Mouse (Mus musculus) ZHBTc4 (cell line): ENCODE data around the gene 6030458C11Rik.
A peak's percentile ranks its signal among the peaks of the same experiment; 100 is the strongest.

Experiments
- DNase-seq: peaks from one replicate; pipeline ENCODE4 v3.0.0-alpha.2; 2011; ENCODE audit warnings: low read depth, low spot score

The 6030458C11Rik gene

DNA sequence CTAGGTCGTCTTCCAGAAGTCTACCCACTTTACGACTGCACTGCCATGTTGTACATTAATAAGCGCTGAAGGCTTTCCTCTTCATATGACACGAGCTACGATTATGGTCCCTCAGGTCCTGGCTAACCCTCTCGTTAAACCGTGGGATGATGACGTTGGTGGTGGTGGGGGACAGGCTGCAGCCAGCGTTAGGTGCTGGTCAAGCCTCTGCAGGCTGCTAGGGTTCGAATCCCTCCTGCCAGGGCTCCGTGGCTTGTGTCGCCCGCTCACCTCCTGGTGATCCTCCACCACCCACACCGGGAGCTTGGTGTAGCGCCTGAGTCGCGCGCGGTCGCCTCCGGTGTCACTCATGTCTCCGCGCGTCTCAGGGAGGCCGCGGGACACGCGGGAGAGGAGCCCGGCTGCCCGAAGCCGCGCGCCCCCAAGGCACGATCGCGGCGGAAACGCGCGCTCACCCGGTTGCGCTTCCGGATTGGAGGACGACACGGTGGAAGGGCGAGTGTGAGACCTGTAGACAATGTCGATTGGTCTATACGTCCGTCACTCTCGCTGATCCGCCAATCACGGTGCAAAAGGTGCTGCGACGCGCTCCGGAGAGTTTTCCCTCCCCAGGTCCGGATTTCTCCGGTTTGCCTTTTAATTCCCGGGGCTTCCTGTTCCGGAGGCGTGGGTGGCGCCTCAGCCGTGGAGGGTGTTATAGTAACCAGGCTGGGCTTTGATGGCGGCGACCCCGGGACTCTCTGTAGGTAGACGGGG, at the start of gene 6030458C11Rik, which contains the start of gene Drosha:
TSS of gene 6030458C11Rik (minus strand) at position 453 of the 756 bp plus-strand sequence.
TSS of gene Drosha (plus strand) at position 619 of the 756 bp plus-strand sequence.
- peak; percentile 99 for DNase-seq

DNA sequence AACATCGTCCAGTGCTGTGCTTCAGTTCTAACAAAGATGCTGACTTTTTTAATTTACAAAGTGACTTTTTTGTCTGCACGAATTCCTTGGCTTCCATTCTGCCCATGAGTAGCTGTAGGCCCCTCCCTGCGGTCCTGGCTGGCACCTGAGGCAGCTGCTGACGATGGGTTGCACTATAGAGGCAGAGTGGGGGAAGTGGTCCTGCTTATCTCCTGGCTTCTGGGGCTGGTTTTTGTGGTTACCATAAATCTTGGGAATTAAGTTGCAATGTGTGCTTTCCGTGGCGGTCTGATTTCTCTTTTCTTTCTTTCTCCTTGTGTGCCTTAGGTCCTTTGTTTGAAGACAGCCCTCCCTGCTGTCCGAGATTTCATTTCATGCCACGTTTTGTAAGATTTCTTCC, 42.8 kb upstream of the 6030458C11Rik start:
- DNase-seq = no peak

DNA sequence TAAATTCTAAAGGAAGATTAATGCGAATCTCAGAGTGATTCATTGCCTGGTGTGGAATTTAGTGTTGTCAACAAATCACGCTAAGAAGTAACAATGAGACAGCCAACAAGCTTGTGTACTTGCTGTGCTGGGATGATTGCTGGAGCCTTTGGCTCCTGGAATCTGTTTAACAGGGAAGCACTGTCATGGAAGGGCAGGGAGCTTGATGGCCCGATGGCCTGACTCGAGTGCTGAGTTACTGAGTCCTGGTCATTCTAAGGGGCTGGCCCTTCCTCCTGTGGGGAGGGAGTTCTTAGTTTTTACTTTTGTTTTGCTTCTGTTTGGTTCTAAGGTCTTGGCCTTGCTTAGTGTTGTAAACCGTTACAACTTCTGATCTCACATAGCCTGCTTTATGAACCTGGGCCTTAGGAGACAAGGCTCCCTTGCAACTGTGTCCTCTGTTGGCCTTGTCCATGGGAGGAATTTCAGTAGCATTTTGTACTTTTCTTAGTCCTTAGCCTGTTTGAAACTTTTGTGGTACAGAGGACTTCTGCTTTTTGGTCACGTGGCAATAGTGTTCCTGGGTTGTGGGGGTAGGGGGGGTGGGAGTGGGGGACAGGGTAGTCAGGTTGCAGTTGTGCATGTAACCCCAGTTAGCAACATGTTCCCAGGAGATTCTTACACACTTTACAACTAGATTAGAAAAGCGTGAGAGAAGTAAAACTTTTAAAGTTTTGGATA, 41.3 kb upstream of the 6030458C11Rik start:
- no peak for DNase-seq

DNA sequence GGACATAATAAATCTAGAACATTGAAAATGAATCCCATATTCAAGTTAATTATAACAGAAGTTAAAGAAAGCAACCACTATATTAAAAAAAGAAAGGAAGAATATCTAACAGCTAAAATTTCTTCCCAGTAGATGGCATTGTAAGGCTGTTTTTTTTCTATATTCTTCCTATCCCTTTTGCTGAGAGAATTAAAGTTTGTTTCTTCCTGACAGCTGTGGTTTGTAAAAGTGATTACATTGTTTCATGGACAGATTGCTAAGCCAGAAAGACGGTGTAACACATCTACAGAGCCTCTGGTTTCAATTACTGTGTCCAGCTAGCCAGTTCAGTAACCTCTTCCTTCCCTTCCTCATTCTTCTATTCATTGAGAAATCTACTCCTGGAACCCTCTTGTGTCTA, 39.2 kb upstream of the 6030458C11Rik start:
- no peak for DNase-seq

DNA sequence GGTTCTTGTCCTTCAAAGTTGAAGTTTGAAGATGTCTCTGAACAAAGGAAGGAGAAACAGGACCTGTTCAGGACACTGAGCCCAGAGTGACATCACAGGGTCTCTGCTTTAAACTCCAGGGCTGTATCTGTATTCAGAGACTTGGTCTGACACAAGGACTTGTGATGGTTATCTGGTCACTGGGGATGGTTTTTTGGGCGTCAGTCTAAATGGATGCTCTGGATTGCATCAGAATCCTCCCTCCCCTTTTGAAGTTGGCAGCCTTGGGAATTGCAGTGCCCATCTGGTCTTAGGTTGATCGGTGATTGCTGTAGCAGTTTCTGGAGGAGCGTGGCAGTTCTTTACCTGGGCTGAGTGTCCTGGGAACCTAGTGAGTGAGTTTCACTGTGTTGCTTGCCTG, 37.6 kb upstream of the 6030458C11Rik start:
- DNase-seq = no peak

DNA sequence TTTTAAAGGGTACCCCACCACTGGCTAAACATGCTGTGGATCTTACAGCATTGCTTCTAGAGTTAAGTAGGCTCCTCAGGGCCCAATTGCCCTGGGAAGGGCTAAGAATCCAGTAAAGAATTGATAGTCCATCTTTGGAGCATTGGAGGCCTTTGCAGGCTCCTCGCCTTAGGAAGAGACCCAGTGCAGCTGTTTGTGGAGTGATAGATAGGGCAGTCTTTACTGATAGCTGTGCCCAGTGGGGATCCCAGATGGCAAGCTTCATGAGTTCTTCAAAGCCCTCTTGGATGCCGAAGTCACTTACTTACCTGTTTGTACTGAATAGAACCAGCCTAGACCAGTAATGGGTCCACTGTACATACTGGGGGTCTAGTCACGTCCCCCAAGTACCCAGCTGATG, 34.2 kb upstream of the 6030458C11Rik start:
- no peak for DNase-seq

DNA sequence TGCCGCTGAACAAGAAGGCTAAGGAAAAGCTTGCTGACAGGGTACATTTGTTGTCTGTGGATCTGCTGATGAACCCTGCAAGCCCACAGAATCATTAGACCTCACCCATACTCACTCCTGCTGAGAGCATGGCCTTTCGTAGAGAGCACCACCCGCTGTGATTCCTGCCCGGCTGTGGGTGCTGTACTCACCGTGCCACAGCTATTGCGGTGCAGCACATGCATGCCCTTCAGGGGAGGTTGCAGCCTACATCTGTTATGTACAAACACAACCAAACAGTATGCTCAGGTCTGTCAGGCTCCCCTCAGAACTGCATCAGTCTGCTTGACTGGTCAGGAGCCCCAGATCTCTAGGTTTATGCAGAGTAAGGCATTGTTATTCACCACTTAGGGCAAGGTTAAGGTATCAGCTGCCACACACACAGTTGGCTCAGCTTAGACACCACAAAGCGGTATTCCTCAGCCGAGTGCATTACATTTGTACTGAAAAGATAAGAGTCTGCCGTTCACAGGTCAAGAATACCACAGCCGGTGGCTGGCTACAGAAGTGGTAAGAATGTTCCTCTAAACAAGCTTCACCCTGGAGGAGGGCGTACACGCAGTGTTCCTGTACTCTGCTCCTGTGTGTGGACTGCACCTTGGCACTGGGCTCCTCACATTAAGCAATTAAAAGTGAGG, 33.5 kb upstream of the 6030458C11Rik start:
- DNase-seq = peak; percentile 66

DNA sequence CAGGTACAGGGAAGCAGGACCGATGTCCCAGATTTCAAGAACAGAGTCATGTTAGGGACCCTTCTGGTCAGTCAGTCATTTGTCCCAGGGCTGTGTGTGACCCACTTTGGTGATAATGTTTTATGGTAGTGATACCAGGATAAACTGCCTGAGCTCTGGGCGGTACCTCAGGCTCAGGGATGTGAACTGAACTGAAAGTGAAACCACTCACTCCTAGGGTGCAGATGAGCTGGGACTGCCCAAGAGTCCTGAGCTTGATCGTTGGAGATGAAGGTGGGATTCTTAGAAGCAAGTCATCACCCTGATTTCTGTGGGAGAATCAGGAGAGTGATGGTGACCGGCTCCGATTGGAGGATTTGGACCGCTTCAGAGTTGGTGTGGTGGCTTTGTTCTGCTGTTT, 32.3 kb upstream of the 6030458C11Rik start:
- DNase-seq = no peak

DNA sequence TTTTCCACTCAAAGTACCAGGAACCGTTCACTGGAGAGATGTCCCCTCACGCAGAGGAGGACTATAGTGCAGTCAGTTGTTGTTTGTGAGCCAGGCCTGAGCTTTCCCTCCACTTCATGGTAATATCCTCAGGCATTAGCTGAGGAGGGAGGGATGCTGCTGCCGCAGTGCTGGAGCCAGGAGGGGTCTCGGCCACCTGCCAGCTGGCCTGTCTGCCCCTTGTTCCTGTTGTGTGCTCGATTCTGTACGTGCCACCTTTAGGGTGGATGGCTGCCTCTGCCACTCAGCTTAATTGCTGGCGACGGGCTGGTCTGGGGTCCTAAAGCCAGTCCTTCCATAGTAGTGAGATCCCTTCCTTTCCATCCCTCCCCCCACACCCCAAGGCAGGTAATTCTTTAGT, 29.0 kb upstream of the 6030458C11Rik start:
- no peak for DNase-seq

DNA sequence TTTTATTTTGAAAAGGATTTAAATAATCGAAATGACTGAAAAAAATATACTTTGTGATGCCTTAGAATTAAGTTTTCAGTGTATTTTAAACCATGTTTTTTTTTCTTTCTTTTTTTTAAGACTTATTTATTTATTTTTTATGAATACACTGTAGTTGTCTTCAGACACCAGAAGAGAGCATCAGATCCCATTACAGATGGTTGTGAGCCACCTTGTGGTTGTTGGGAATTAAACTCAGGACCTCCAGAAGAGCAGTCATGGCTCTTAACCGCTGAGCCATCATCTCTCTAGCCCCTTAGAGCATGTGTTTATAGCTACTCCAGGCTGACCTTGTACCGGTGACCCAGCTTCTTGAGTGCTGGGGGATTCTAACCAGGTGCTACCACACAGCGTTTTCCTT, 24.9 kb upstream of the 6030458C11Rik start:
- no peak for DNase-seq

DNA sequence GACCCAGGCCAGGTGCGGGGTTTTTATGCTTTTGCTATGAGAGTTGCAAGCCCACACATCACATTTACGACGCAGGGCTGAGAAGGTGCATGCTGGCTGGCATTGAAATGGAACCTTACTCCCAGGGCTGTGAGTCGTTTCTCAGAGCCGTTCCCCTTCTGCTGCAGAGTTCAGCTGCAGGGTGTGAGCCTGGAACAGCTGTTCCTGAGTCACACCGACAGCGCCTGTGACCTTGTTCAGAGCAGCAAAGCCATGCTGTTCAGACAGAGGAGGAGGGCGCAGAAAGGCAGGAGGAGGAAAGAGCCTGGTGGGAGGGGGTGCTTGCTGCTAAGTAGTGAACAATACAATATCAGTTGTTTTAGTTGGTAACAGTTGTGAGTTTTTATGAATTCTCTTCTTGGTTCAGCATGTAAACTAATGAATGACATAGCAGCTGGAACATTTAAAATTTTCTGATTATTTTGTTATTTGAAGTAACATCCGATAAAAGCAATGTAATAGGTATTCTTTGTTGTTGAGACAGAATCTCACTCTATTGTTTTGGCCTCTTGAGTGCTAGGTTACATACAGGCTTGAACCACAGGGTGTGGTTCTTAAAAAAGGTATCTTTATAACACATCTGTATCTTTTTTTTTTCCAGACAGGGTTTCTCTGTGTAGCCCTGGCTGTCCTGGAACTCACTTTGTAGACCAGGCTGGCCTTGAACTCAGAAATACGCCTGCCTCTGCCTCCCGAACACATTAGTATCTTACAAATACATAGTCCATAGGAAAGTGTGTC, 23.9 kb upstream of the 6030458C11Rik start:
- DNase-seq = peak; percentile 61

DNA sequence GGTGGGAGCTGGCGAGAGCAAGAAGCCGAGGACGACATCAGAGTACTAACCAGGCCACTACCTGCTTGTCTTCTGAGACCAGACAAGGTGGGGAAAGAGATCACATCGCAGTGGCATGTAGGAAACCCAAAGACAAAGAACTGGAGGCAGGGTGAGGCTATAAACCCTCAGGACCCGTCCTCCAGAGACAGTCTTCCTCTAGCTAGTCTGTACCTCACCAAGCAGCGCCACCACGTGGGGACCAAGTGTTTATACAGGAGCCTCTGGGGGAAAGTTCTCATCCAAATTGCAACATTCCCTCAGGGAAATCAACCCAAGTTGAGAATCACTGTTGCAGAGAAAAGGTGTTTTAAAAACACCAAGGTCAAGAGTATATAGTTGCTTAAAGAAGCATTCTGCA, 18.4 kb upstream of the 6030458C11Rik start:
- DNase-seq = peak; percentile 86

DNA sequence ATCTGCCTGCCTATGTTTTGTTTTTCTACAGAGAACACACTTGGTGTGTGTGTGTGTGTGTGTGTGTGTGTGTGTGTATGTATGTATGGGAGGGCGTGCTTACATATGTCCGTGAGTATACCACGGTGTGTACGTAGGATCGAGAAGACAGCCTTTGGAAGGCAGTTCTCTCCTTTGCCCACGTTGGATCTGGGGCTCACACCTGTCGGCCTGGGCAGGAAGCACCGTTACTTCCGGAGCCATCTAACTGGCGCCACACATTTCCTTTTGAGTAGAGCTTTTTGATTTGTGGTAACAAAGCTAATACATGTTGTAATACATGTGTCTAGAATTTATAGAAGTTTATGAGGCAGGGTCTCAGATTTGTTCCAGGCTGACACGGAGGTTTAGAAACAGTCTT, 16.3 kb upstream of the 6030458C11Rik start:
- no peak for DNase-seq

DNA sequence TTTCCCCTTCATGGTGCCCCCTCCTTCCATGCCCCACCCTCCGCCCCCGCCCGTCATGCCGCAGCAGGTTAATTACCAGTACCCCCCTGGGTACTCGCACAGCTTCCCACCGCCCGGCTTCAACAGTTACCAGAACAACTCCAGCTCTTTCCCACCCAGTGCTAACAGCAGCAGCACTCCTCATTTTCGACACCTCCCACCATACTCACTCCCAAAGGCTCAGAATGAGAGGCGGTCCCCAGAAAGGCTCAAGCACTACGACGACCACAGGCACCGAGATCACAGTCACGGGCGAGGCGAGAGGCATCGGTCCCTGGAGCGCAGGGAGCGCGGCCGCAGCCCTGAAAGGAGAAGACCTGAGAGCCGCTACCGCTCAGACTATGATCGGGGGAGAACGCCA, 9.8 kb upstream of the 6030458C11Rik start:
- DNase-seq = peak; percentile 65

DNA sequence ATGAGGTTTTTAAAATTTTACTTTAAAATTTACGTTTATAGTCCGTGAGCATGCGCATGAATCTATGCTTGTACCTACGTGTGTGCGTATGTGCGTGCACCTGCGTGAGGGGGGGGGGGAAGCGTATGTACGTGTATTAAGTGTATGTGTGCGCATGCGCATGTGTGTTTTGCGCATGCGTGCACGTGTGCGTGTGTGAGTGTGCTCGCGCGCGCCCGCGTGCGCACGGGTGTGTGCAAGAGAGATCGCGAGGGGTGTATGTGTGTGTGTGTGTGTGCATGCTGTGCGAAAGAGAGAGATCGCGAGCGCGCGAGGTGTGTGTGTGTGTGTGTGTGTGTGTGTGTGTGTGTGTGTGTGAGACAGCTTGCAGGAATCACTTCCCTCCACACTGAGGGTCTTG, 8.9 kb upstream of the 6030458C11Rik start:
- peak; percentile 90 for DNase-seq

DNA sequence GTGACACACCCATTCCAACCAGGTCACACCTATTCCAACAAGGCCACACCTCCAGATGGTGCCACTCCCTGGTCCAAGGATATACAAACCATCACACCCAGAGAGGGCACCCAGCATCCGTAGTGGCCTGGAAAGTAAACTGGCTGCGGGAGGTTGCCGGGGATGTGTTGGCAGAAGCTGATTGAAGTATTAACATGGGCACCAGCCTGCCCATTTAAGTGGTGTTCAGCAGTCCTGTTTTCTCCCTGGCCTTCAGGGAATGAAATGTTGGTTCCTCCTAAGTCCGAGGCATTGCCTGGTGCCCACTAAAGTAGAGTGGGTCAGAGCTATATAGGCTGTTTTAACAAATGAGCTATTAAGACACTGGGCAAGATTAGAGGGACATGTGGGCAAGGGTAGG, 8.2 kb upstream of the 6030458C11Rik start:
- no peak for DNase-seq

DNA sequence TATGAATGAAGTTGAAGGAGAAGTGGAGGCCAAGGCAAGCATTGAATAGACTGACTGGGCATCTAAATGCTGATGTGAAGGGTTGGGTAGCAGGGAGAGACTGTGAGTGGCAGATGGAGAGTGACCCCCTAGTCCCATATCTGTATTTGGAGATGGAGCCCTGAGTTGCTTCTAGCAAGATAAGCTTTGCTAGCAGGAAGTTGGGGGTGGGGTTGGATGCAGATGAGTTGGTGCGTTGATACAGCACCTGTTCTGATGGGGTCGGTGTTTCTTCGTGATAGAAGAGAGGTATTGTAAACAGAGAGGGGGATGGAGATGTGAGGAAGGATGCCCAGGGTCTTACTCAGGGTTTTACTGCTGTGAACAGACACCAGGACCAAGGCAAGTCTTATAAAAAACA, 5.4 kb upstream of the 6030458C11Rik start:
- DNase-seq = no peak

DNA sequence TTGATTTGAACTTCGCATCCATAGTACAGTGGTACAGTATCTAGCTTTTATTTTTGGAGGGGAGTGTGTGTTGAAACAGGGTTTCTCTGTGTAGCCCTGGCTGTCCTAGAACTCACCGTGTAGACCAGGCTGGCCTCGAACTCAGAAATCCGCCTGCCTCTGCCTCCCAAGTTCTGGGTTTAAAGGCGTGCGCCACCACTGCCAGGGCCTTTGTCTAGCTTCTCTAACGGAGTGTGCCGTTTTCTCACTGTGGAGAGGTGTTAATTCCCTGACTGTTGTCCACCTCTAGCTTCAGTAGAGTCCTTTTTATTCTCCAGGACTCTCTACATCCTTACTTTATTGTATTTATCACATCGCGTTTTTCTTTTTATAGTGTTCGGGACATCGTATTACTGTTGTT, 959 bp upstream of the 6030458C11Rik start:
- no peak for DNase-seq

DNA sequence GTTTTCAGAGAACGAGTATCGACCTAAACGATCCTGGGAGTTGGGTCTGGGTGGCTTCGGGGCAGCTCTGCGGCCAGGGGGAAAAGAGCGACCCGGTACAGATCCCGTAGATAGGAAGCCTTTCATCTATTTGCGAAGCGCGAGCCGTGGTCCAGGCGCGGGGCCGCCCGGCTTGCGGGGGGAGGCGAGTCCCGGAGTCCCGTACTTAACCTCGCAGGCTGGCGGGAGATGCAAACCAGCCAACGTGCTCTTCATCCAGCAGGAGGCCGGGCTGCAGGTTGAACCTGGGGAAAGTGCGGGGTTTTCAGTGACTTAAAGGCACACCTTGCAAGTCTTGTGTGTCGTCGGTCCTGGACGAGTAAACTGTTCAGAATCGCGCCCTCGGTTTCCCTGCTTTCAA, 516 bp upstream of the 6030458C11Rik start:
- peak; percentile 66 for DNase-seq

DNA sequence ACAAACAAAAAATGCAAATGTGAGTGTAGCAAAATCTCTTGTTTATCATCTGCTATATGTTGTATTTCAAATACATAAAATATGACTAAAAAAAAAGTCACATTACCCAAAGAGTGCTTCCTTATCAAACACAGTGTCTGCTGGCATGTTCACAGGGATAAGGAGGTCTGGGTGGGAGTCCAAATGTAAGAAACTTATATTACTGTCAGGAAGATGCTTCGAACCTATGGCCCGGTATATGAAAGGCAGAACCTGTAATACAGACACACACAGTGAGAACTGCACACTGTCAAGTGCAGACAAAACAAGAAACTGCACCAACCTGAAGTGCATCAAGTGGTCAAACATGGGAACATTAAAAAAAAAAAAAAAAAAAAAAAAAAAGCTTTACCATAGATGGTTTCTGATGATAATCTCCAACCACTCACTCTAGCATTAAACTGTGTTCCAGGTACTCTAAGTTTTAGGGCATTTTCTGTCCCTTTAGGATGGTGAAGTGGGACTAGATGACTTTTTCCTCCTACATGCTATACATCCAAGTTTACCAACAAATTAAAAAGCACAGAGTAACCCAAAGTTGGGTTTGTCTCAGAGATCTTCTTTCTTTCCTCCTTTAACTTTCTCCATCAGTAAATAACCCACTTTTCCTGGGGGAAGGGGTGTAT, 862 bp downstream of the 6030458C11Rik start:
- DNase-seq = no peak
